Mouse (Mus musculus) cortical plate, adult 2 months (tissue): Measurements from ENCODE around the gene Hivep1. TPM values are rescaled to one million over a fixed set of nuclear protein-coding genes. Genes with fewer than 3 reads are reported as not detected.

Experiments
- H3K27ac ChIP-seq: fragments of 200-500 bp; 2 replicates; pipeline ENCODE4 v1.5.1; 2012; ENCODE audit warnings: low read length, control low read depth, inconsistent platforms; ENCODE audit not compliant: insufficient read depth
- H3K4me1 ChIP-seq: fragments of 200-500 bp; 2 replicates; pipeline ENCODE4 v1.6.1; 2011; ENCODE audit warnings: low read length; ENCODE audit not compliant: control insufficient read depth, insufficient read depth
- H3K4me3 ChIP-seq: fragments of 200-500 bp; 2 replicates; pipeline ENCODE4 v1.5.1; 2011; ENCODE audit warnings: mild to moderate bottlenecking, low read length, control low read depth; ENCODE audit not compliant: insufficient read depth
- CTCF ChIP-seq: fragments of 200-500 bp; IDR thresholded peaks from 2 replicates; pipeline ENCODE4 v1.5.1; 2011; ENCODE audit warnings: mild to moderate bottlenecking, control low read depth, low read length; ENCODE audit not compliant: insufficient read depth; ENCODE audit errors: extremely low read depth
- POLR2A ChIP-seq: fragments of 200-500 bp; IDR thresholded peaks from 2 replicates; pipeline ENCODE4 v1.6.1; 2011; ENCODE audit warnings: mild to moderate bottlenecking, low read length, control low read depth; ENCODE audit not compliant: insufficient read depth; ENCODE audit errors: extremely low read depth
- polyA plus RNA-seq: library from polyadenylated mRNA; depleted of rRNA; stranded (reverse); fragments of >200 nt; gene quantifications from 2 replicates; pipeline ENCODE4 v1.2.3, GENCODE M21; 2012

The Hivep1 gene
- polyA plus RNA-seq, 1 experiment = 33.2 TPM

- TF ChIP-seq POLR2A (no peak), CTCF (no peak)
- no peak overlapping the region for H3K27ac ChIP-seq
- H3K4me3 ChIP-seq = no peak overlapping the region
- H3K4me1 ChIP-seq = peaks cover 11% of the 10 kb centered on the region
These were observed 97.7 kb downstream of the Hivep1 start for GRCm38 (mm10) chr13:42149328-42150071.

DNA sequence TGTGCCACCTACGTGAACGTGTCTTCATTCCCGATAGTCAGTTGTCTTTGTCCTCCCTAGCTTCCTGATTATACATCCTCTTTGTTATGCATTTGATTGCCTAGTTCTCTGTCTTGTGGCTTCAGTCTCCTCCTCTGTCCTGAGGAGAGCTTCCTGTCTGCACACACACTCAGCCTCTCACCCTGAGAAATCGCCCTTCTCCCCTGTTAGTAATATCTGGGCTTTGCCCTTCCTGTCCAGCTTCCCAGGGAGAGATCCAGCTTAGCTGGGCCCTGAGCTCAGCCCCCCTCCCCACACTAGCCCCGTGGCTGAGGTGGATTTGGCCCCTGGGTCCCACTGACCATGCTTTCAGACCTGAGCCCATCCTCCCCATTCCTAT lies 98.2 kb downstream of the Hivep1 start:
- Histone ChIP-seq H3K4me3 (no peak overlapping the region), H3K4me1 (peaks cover 11% of the 10 kb centered on the region), H3K27ac (no peak overlapping the region)
- TF ChIP-seq POLR2A (no peak), CTCF (no peak)

DNA sequence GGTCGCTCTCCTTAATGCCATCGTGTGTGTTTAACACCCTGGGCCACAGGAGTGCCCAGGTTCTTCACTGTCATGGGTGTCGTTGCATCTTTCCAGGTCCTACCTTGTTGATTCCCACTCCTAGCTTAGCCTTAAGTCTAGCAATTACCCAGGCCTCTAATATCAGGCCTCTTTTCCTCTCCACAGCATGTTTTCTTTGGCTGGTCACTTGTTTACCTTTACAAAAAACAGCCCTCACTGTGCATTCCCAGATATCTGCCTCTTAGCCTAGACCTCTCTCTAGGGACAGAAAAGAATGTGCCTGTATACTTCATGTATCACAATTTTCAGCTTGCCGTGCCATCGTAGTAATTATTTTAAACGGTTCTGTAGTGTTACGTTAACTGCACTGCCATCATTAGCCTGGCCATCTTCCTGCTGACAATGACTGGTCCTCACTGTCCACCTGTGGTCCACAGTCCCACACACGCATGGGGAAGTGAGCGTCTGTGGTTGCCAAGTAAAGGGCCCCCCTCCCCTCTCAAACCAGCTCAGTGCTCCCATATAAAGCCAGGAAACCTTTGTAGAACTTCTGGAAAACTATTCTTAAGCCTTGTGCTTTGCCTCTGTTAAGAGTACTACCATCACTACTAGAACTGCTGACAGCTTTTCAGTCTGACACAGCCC lies 98.8 kb downstream of the Hivep1 start:
- TF ChIP-seq POLR2A (no peak), CTCF (no peak)
- H3K27ac ChIP-seq = no peak overlapping the region
- peaks cover 11% of the 10 kb centered on the region for H3K4me1 ChIP-seq
- no peak overlapping the region for H3K4me3 ChIP-seq

DNA sequence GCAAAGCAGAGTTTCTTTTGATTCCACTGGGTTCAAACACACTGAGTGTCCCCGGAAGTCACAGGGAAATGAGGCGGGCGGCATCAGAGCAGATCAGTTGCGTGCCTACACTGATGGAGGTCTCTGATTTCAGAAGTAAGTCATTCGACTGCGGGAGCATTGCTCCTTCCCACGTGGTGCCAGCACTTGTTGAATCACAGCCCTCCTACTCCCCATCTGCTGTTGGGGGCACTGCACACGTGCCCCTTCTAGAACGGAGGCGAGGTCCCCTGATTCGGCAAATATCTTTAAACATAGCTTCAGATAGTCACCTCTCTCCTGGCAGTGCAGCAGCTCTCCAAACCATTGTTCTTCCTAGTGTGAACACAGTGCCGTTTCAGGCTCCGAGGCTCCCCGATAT lies 106.4 kb downstream of the Hivep1 start:
- Histone ChIP-seq H3K27ac (no peak overlapping the region), H3K4me3 (no peak overlapping the region), H3K4me1 (no peaks in the 10 kb centered on the region)
- TF ChIP-seq POLR2A = no peak
- TF ChIP-seq CTCF = no peak

DNA sequence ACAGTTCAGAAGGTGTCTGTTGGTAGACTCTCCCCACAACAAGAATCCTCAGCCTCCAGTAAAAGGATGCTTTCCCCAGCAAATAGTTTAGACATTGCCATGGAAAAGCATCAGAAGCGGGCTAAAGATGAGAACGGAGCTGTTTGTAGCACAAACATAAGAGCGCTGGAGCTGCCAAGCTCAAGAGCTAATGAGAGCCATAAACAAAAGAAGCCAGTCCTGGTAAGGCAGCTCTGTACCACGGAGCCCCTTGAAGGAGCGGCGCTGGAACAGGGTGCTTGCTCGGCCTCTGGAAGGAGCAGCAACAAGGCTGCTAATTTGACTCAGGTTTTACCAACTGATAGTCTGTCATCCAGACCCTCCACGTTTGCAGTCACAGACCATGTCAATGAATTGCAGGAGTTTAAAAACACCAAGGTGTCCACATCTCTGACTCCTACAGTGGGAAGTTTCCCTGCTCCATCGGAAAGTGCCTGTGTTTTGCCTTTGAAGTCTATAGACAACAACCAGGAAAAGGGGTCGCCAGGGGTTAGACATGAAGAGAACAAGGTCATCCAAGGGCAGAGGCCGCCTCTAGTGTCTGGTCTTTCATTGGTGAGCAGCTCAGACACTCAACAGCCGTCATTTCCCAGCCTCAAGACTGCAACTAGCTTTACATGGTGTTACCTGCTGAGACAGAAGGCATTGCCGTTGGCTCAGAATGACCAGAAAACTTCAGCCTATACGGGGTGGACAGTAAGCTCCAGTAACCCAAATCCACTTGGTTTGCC lies 107.8 kb downstream of the Hivep1 start:
- no peak overlapping the region for H3K27ac ChIP-seq
- TF ChIP-seq POLR2A = no peak
- no peak for TF ChIP-seq CTCF

GRCm38 (mm10) chr13:42170802-42171201 lies 119.0 kb downstream of the Hivep1 start:
- TF ChIP-seq POLR2A (no peak), CTCF (no peak)
- Histone ChIP-seq H3K4me3 (no peak overlapping the region), H3K4me1 (no peaks in the 10 kb centered on the region)

More for the DNA sequence above, 107.8 kb downstream of the Hivep1 start:
- Histone ChIP-seq H3K4me1 (no peaks in the 10 kb centered on the region), H3K4me3 (no peak overlapping the region)

GRCm38 (mm10) chr13:42174827-42175420 lies 123.1 kb downstream of the Hivep1 start:
- Histone ChIP-seq H3K4me1 (no peaks in the 10 kb centered on the region), H3K27ac (no peak overlapping the region), H3K4me3 (no peak overlapping the region)
- TF ChIP-seq CTCF (peak; percentile 66), POLR2A (no peak)

More at GRCm38 (mm10) chr13:42170802-42171201, 119.0 kb downstream of the Hivep1 start:
- no peak overlapping the region for H3K27ac ChIP-seq

DNA sequence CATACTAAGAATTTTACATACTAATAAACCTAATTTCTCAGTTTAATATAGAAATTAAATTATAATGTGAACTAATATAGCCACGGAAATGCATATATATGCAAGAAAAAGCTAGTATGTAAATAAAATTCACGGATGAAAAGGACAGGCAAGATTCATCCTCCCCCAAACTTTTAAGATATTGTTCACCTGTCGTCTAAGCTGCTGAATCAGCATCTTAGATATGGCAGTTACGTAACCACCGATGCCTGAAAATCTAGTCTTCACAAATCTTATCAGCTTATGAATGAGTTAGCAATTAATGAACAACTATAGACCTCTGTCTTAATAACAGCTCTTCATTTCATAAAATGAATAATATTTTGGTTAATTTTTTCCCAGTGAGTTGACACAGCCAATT lies 130.8 kb downstream of the Hivep1 start:
- no peaks in the 10 kb centered on the region for H3K4me1 ChIP-seq
- TF ChIP-seq CTCF (no peak), POLR2A (no peak)
- no peak overlapping the region for H3K27ac ChIP-seq
- no peak overlapping the region for H3K4me3 ChIP-seq

DNA sequence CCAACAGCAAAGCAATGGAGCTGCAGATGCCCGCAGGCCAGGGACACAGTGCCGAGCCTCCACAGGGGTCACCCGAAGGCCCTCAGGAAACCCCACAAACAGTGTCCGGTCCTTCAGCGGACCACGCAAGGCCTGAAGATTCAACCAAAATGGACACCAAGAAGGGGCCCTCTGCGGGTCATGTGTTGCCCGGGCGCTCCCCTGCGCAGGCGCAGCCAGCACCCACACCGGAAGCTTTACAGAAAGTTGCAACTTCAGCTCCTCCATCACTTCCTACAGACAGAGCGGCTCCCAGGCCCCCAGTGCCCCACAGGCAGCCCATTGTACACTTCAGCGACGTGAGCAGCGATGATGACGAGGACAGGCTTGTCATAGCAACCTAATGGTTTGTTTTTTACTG lies 132.3 kb downstream of the Hivep1 start:
- Histone ChIP-seq H3K4me3 (no peak overlapping the region), H3K4me1 (no peaks in the 10 kb centered on the region), H3K27ac (no peak overlapping the region)
- TF ChIP-seq POLR2A = no peak
- no peak for TF ChIP-seq CTCF
